Mouse (Mus musculus) left cerebral cortex, postnatal 14 days (tissue): ENCODE results near the gene Itpkc. TPM values are rescaled to one million over a fixed set of nuclear protein-coding genes. Genes with fewer than 3 reads are reported as not detected.

ENCODE experiments used
- DNase-seq, 2 experiments: peaks; one replicate each; pipeline ENCODE4 v3.0.0; 2021 to 2022; ENCODE audit warnings: low spot score in 2 of 2, mixed read lengths in 1 of 2
- intact Hi-C: fragments of 180-260 bp; cut with DNase I; formaldehyde crosslinking; loops from one replicate; pipeline ENCODE4 v1.15.1; 2025
- total RNA-seq, 2 experiments: library from RNA; stranded (reverse); gene quantifications; 2 replicates each; pipeline ENCODE4 v1.2.3; 2021

Itpkc gene
- total RNA-seq, 2 experiments from 2014 or later = 7.3 to 8.0 TPM

DNA sequence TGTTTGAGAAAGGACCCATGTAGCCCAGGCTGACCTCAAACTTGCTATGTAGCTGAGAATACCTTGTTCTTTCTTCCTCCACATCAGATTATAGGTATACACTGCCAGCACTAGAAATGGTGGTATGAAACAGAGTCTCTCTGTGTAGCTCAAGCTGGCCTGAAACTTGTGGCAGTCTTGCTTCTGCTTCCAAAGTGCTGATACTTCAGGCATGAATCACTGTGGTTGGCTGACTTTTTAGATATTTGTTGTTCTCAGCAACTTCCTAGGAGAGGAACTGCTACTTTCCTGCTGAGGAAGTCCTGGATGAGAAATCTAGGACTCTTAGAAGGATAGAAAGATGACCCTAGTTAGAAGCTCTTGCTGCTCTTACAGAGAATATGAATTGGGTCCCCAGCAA is 30.1 kb downstream of the Itpkc start:
- intact Hi-C loops = no loop called here
- no peak for DNase-seq

DNA sequence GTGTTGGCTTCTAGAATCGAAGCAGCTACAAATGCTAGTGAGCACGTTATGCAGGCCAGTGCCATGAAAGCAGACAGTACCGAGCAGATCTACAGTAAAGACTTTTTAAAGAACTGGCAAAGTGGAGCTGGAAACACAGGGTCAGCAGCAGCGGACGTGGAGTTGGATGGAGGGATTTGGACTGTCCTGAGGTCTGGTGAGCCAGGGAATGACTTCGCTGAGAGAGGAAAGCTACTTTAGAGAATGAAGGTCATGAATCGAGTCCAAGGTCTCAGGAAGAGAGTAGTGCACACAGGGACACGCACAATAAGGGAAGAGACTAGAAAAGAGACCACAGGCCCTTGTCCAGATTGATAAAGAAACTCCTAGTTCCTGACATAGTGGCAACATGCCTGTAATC is 30.8 kb downstream of the Itpkc start:
- no peak for DNase-seq
- intact Hi-C loops = no loop called here

DNA sequence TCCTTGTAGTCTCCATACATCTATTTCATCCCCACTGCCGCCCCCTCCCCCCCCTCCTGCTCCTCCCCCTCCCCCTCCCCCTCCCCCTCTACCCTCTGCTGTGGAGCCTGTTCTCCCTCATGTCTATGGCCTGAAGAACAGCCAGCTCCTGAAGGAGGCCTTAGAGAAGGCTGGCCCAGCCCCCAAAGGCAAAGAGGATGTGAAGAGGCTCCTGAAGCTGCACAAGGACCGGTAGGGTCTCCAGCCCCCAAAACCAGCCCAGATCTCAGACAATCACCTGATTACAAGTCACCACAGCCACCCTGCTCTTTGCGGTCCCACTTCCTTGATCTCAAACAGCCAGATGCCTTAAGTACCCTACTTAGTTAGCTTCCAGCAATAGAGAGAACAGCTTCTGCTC is 31.3 kb downstream of the Itpkc start:
- intact Hi-C loops = no loop called here
- DNase-seq = no peak

DNA sequence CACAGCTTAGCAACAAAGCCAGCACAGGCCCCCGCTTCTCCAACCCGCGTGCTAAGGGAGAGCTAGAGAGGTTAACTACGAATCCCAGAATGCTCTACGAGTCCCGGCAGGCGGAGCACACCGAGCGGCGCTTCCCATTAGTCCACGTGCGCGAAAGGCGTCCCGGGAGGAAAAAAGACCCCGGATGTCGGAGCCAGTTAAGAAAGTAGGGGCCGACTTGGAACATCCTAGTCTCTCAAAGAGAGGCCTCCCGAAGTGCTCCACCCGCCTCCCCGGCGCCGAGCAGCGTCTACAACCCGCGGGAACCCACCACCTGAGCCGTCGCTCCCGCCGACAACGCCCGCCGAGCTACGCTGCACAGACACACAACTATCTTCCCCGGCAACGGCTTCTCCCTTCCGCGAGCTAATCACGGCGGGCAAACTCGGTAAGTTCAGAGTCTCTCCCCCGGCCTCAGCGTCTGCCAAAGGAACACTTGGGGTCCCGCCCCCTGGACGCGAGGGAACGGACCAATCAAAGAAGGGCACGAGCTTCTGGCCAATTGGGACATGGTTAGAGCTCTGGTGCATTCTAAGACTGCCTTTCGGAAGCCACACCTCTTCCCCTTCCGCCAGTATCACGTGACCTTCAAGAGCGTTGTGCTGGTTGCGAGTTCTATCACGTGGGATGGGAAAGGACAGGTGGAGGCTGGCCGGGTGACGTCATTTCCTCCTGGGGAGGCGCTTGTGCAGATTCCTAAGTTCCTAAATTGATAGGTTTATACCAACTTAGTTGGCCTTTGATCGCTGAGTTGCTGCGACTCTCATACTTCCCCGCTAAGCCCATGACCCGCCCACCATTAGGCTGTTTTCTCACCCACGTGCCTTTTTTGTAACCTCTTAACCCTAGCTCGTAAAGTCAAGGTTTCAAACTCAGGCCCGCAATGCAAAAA is 32.5 kb downstream of the Itpkc start, which contains the start of the genes BC024978 and Snrpa:
Gene BC024978, plus strand, starts transcription at position 101 of the 931 bp plus-strand sequence.
Gene Snrpa, minus strand, starts transcription at position 591 of the 931 bp plus-strand sequence.
- intact Hi-C loops = no loop called here

DNA sequence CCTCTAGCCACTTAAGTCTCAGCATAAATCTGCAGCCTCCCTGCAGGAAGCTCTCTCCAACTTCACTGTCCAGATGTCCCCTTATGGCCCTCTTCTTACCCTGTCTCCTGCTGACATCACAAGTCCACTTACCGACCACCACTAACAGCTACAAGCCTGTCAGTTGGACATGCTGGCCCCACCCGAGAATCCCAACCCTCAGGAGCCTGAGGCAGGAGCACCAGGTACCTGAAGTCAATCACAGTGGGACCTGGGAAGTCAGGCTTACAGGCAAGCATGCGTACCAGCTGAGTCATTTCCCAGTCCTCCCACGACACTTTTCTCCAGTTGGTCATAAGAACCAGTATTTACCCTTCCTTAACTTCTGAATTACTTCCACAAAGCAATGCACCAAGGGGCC is 34.7 kb downstream of the Itpkc start:
- DNase-seq = no peak
- intact Hi-C loops = no loop called here

More for the DNA sequence above, 32.5 kb downstream of the Itpkc start, which contains the start of the genes BC024978 and Snrpa:
- peak; percentile 97 to 100 for DNase-seq

DNA sequence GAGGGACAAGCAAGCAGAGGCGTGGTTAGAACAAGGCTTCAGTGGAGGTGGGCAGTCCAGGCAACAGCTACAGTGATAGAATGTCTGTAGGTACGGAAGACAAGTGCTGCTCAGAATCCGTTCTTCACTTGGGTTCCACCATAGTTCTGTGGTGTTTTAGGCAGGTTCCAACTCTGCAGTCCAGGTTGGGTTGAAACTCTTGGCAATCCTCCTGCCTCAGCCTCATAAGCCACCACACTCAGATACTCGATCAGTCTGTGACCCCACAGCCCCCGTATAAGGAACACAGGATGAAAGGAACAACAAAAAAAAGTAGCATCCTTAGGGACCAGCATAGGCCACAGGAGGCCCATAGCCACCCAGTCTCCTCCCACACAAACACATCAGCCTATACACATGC is 36.0 kb downstream of the Itpkc start:
- no peak for DNase-seq
- intact Hi-C loops = no loop called here

DNA sequence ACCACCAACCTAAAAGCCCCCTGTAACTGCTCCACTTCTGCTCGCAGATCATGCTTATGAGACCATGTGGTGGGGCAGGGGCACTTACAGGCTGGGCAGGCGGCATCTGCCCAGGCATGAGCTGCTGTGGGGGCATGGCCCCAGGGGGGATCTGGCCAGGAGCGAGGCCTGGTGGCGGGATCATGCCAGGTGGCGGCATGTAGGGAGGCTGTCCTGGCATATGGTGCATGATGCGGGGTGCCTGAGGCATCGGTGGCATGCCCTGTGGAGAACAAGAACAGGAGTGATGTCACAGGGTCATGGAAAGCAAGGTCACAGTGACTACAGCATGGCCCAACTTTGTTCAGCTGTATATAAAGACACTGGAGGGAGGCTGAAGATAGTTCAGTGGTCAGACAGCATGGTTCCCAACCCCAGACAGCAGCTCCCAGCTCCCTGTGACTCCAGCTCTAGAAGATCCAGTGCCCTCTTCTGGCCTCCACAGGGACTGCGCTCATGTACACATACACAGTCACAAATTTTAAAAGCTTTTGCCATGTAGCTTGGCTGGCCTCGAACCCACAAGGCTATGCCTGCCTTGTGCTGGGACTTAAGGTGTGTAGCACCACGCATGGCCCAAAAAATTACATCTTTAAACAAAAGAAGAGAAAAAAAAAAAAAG is 39.1 kb downstream of the Itpkc start:
- intact Hi-C loops = no loop called here
- DNase-seq = no peak

DNA sequence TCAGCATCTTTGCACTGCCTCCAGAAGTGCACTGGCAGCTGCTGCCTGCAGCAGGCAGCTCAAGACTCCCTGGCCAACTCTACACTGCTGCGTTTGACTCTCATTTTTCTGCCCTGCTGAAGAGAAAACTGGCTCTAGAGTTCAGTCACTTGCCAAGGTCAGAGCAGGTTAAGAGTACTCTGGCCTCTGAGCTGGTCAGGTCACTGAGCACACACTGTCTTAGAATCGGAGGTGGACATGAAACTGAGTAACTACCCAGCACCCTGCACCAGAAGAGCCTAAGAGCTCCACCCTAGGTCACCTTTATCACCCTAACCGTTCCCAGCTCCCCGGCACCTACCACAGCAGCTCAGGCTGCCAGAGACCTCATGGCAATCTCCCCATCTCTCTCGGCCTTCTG is 42.5 kb downstream of the Itpkc start:
- DNase-seq = no peak
- intact Hi-C loops = no loop called here

DNA sequence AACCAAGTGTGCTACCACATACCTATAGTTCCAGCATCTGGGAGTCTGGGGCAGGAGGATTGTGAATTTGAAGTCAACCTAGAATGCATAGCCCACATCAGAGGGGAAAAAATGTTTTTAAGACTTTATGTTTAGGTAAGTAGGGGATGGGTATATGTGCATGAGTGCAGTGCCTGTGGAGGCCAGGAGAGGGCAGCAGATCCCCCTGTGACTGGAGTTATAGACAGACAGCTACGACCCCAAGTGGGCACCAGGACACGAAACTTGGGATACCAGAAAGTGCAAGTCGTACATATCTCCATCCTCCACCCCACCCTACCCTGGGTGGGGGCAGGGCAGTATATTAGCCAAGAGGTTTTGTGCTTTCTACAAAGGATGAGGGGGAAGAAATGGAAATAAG is 43.5 kb downstream of the Itpkc start:
- intact Hi-C loops = no loop called here
- no peak for DNase-seq

DNA sequence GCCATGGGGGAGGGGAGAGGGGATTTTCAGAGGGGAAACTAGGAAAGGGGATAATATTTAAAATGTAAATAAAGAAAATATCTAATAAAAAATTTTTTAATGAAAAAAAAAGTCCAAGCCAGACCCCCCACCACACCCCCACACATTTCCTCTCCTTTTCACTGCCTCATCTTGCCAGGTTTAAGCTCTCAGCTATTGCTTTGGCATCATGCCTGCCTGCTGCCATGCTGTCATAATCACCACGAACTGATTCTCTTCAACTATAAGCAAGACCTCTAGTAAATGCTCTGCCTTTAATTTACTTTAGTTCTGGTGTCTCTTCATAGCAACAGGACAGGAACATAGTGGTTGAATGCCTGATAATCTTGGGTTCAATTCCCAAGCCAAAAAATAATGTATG is 46.0 kb downstream of the Itpkc start:
- no peak for DNase-seq
- intact Hi-C loops = no loop called here

DNA sequence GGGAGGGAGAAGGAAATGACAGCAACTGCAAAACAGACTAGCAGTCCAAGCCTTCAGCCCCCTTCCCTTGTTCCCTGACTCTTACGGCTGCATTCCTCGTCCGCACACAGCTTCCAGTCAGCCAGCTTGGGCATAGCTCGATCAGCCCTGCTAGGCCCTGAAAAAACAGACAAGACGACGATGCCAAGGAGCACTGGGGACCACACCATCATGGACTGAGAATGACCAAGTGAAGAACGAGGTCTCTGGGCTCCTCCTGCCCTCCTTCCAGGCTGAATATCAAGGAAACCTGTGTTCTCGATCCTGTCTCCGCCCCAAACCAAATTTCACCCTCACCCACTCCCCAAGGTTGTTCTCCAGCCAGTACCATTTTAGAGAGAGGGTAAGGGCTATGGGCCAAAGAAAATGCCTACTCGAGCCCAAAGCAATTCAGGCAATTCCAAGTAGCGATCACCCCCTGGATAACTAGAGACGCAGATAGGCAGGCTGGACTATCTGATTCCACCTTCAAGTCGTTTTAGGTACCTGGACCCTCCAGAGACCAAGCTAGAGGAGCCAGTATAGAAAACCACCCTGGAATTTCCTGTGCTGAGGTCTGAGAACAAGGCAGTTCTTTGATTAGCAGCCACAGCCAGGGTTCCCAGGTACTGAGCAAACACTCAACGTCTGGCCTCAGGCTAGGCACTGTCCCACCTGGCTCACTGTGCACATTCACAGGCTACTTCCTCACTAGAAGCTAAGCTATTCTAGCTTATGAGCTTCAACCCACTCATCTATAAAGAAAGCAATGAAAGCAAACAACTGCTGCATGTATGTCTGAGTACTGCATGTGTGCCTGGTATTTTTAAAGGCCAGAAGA is 47.4 kb downstream of the Itpkc start, which contains the start of the genes Gm21983 and Mia:
Gene Gm21983, minus strand, starts transcription at position 250 of the 859 bp plus-strand sequence.
Gene Mia, minus strand, starts transcription at position 321 of the 859 bp plus-strand sequence.
- no peak for DNase-seq
- intact Hi-C loops = no loop called here

DNA sequence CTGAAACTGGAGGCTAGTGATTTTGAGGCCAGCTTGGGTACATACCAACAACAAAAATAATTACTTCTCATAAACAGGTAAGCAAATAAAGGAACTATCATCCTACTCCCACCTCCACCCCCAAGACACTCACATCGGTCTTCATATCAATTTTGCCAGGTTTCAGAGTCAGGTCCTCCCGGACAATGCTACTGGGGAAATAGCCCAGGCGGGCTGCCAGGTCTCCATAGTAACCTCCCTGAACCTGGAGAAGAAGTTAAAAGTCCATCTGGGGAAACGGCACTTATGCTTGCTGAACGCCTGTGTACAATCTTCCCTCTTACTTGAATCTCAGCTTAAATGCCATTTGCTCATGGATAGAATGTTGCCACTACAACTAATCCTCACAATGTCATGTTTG is 48.4 kb downstream of the Itpkc start:
- intact Hi-C loops = no loop called here
- no peak for DNase-seq

DNA sequence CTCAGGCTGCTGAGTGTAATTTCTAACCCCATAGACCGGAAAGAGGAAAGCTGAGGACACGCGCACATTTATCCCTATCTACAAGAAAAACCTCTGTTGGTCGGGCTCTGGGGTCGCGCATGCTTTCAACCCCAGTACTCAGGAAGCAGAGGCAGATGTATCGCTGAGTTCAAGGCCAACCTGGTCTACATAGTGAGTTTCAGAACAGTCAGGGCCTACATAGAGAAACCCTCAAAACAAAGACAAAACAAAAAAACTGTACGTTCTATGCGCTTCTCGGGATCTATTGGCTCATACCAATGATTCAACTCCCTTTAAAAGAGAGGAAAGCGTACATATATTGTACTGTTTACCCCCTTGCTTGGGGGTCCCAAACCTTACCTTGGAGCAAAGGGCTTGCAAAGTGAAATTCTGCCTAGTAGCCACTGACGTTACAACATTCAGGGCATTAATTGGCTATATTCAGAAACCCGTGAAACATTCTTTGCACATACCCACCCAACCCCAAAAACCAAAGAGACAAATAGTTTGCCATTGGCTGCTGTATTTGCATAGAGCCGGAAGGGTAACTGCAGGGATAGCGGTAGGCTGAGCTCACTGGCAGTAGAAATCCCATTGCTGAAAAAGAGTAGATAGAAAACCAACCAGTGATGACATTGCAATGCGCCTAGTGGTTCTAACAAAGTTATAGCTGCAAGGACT is 49.1 kb downstream of the Itpkc start:
- intact Hi-C loops = no loop called here
- no peak for DNase-seq

DNA sequence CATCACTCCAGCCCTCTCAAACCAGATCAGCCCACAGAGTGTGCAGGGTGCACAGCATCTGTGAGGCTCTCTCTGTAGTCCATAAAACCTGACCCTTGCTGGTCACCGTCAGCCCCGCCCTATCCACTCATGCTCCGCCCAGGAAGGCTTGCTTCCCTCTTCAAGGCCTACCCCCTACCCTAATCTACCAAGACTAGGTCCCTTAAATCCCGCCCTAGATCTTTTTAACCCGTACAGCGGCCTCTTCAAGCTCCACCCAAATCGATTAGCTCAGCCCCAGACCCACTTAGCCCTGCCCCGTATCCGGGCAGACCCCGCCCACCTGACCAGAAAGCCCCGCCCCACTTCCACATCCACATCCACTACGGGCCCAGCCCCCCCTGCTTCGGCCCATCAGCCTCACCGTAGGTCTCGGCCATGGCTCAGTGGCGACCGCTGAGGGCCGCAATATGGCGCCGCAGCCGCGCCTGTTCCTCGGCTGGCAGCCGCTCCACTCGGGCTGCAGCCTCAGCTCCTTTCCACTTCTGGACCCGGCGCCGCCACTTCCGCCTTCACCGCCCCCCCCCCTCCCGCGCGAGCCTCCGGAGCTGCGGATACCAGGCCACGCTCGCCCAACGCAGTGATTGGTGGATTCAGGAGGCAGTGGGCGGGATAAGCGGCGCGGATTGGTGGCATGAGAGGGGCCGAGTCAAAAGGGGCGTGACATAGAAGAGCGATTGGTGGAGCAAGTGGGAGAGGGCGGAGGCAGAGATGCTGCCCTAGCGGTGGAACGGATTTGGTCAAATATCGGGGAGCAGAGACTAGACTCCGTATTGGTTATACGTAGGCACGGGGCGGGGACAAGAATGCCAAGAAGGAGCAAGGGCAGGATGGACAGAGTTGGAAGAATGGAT is 49.9 kb downstream of the Itpkc start, which contains the start of gene Rab4b:
Gene Rab4b, minus strand, starts transcription at position 573 of the 893 bp plus-strand sequence.
- intact Hi-C loops = no loop called here
- DNase-seq = peak; percentile 100

DNA sequence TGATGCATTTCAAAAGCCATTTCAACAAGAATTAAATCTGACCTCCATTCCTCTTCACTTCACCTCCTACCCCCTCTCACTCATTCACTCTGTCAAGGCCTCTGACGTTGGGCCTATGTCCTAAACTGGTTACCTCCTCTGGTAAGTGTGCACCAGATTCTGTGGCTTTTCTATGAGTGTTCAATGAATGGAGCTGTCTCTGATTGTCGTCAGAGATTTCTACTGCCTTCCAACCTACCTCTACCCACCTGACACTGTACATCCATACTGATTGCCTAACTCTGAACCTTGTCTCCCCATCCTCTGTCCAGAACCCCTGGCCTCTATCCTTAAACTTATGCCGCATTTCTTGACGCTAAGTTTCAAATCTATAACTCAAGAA is 50.5 kb downstream of the Itpkc start:
- DNase-seq = no peak
- intact Hi-C loops = no loop called here

DNA sequence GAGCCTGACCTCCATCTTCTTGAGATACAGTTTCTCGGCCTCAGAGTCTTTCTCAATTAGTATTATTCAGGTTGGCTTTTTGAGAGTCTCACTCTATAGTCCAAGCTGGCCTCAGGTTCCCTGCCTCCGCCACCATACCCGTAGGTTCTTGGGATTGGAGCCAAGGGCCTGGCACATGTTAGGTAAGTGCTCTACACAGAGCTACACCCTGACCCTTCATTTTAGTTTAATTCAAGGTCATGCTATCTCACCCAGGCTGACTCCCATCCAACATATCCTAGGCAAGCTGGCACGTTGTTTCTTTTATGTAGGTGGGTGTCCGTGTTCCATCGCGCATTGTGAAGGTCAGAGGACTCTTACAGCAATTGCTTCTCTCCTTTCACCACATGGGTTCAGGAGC is 53.6 kb downstream of the Itpkc start:
- intact Hi-C loops = no loop called here
- no peak for DNase-seq

DNA sequence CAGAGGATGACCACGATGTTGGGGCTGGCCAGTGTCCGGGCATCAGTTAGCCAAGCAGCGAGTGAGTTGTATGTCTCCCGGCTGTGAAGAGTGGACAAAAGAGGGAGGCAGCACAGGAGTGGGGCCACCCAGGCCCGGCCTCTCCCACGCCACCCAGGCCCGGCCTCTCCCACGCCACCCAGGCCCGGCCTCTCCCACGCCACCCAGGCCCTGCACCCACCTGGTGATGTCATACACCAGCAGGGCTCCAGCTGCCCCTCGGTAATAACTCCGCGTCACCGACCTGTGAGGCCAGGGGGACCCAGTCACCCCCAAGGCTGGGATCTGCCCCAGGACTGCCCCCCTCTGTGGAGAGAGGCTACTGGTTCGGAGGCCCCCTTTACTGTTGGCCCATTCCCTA is 54.0 kb downstream of the Itpkc start:
- intact Hi-C loops = no loop called here
- DNase-seq = no peak

DNA sequence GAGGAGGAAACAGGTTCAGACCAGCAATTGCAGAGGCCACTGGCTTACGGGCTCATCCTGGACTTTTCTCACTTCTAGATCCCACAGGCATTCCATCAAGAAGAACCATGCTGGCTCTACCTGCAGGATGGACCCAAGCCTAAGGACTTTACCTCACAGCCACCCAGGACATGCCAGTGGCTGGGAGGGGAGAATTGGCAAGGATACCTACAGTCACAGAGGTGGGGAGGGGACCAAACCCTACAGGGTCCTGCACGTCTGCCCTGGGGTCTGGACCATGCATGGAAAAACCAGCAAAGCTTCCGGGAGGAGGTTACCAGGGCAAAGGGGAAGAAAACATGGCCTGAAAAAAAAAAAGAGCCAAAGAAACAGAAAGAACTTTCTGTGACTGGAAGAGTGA is 57.5 kb downstream of the Itpkc start:
- intact Hi-C loops = no loop called here

More for the DNA sequence above, 57.5 kb downstream of the Itpkc start:
- no peak for DNase-seq
